ENCODE assay signal across 12 mouse cellular contexts in genomic region chr11:49934322-49934721, GRCm38 (mm10). TPM values are rescaled to one million over a fixed set of nuclear protein-coding genes. Genes with fewer than 3 reads are reported as not detected.
DNase-seq lines count a peak whose midpoint lies in the region; ATAC-seq and TF ChIP-seq lines count a peak whose summit lies in the region.
"Had no signal": no experiment of that assay in that cellular context is flagged by ENCODE, and none has a peak within 500 bp of the region (broad histone marks: within the 10 kb centered on the region; RNA-seq: fewer than 3 reads in every experiment).

No protein-coding gene starts in this region.

- TF ChIP-seq EP300 in stomach, postnatal 0 days (optimal IDR thresholded peaks at IDR 0.05) = no peak

- no peak; the same call in 1 of the 2 replicates for ATAC-seq in stomach, postnatal 0 days (ENCODE audit: low FRiP score, low TSS enrichment)

- peak; percentile 34 for DNase-seq in layer of hippocampus, adult 11-12 months (ENCODE audit: low spot score)
- DNase-seq in layer of hippocampus, postnatal 14 days (ENCODE audit: low spot score in 2 of 2) = no peak
- peak; percentile 86 for DNase-seq in brain, adult 2 months (ENCODE audit: low read depth, low spot score)
- DNase-seq in lung, postnatal 25 days (ENCODE audit: low spot score) = peak; percentile 5
- no peak for DNase-seq in stomach, postnatal 0 days (ENCODE audit: low spot score)
- no peak for DNase-seq in adrenal gland, postnatal 4 days (ENCODE audit: low spot score in 2 of 2)
- DNase-seq: kidney, postnatal 14 days; thymus, postnatal 4 days had no signal

- 57% methylated on average over 10 of the region's 10 CpGs for WGBS in stomach, postnatal 0 days

- no peaks in the 10 kb centered on the region for H3K9me3 ChIP-seq in stomach, postnatal 0 days (ENCODE audit: control insufficient read depth, low read length)
- H3K9me3 ChIP-seq: heart, embryonic 15.5 days; limb, embryonic 13.5 days had no signal

- no peaks in the 10 kb centered on the region for H3K27me3 ChIP-seq in stomach, postnatal 0 days (ENCODE audit: control insufficient read depth, insufficient read depth, low read length)
- H3K27me3 ChIP-seq: limb, embryonic 13.5 days had no signal

- no peaks in the 10 kb centered on the region for H3K36me3 ChIP-seq in stomach, postnatal 0 days (ENCODE audit: control insufficient read depth, insufficient read depth, low read length)
- H3K36me3 ChIP-seq: heart, embryonic 15.5 days; limb, embryonic 13.5 days had no signal

- H3K4me3 ChIP-seq in cortical plate, adult 2 months (ENCODE audit: insufficient read depth, low read length) = no peak overlapping the region
- H3K4me3 ChIP-seq in stomach, postnatal 0 days (ENCODE audit: low read depth, low read length) = no peak overlapping the region
- H3K4me3 ChIP-seq: heart, embryonic 15.5 days; limb, embryonic 13.5 days had no signal

- H3K27ac ChIP-seq in cortical plate, adult 2 months (ENCODE audit: insufficient read depth, low read length) = peak overlapping the region; percentile 85
- no peak overlapping the region for H3K27ac ChIP-seq in stomach, postnatal 0 days (replicated peaks)
- H3K27ac ChIP-seq: heart, embryonic 15.5 days; limb, embryonic 13.5 days had no signal

- TF ChIP-seq POLR2A in cortical plate, adult 2 months (IDR thresholded peaks at IDR 0.05; ENCODE audit: extremely low read depth, insufficient read depth, low read length) = no peak

- H3K4me1 ChIP-seq in cortical plate, adult 2 months (ENCODE audit: control insufficient read depth, insufficient read depth, low read length) = peaks cover 31% of the 10 kb centered on the region
- H3K4me1 ChIP-seq in stomach, postnatal 0 days (replicated peaks; ENCODE audit: control insufficient read depth, insufficient read depth) = no peaks in the 10 kb centered on the region

- H3K4me2 ChIP-seq in stomach, postnatal 0 days (replicated peaks; ENCODE audit: low read depth) = no peak overlapping the region
- H3K4me2 ChIP-seq: heart, embryonic 15.5 days; limb, embryonic 13.5 days; midbrain, embryonic 11.5 days had no signal

- TF ChIP-seq CTCF in cortical plate, adult 2 months (IDR thresholded peaks at IDR 0.05; ENCODE audit: extremely low read depth, insufficient read depth, low read length) = no peak
- no peak for TF ChIP-seq CTCF in stomach, postnatal 0 days (IDR thresholded peaks at IDR 0.05; ENCODE audit: low read depth)

- no peak overlapping the region for H3K9ac ChIP-seq in stomach, postnatal 0 days (ENCODE audit: low read length)
- H3K9ac ChIP-seq: heart, embryonic 15.5 days; limb, embryonic 13.5 days had no signal

RNA-seq across cellular contexts. Expression of gene Rasgef1c, which starts 32.7 kb away (rescaled TPM):
- total RNA-seq in layer of hippocampus, postnatal 14 days (2021) = 1 to 10 TPM; 2.8 TPM
- polyA plus RNA-seq in cortical plate, adult 2 months (2012; rRNA removed) = 38.6 and 38.8 TPM in 2 replicates
- 0.57 and 0.74 TPM in 2 replicates for polyA plus RNA-seq in stomach, postnatal 0 days (2015; fragmentation: Nextera tagmentation; extraction: Ambion mirVana)
- total RNA-seq in adrenal gland, postnatal 4 days (2021) = 1 to 10 TPM; 1.4 to 1.7 TPM

Comparison
In these comparisons a context has a peak if more than half of its experiments do, and no peak if none do; other contexts are left out.
1. DNase-seq: peak in layer of hippocampus, adult 11-12 months (single experiment), brain, adult 2 months (single experiment) and lung, postnatal 25 days (single experiment); none in layer of hippocampus, postnatal 14 days (0 of 2), stomach, postnatal 0 days (single experiment) and adrenal gland, postnatal 4 days (0 of 2).